Mouse (Mus musculus): ENCODE results near the gene Tmem158. TPM values are rescaled to one million over a fixed set of nuclear protein-coding genes. Genes with fewer than 3 reads are reported as not detected.
A peak's percentile ranks its signal among the peaks of the same experiment; 100 is the strongest.

Tmem158 gene
- total RNA-seq, 2 experiments from 2014 or later: 9.7 to 13.9 TPM

DNA sequence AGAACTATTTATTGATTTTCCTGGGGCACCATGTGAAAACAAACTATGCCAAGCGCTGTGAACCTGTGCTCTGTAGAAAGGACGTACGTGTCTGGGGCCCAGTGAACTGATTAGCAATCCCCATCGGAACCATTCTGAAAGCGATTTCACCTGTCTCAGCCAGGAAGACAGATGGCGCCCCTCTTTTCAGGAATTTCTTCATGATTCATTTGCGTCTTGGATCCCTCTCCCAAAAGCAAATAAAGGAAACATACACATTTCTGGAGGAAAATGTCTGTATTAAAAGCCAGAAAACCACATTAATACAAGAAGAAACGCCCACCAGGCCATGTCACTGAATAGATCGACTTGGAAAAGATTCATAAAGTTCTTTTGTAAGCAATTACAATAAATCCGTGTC lies 1.8 kb downstream of the Tmem158 start:
- DNase-seq: no peak
- intact Hi-C loops (cut with DNase I): loop anchor here (2.0 to 5.0 kb wide), 3 partner anchors 184 to 264 kb away; no protein-coding TSS in a partner anchor

DNA sequence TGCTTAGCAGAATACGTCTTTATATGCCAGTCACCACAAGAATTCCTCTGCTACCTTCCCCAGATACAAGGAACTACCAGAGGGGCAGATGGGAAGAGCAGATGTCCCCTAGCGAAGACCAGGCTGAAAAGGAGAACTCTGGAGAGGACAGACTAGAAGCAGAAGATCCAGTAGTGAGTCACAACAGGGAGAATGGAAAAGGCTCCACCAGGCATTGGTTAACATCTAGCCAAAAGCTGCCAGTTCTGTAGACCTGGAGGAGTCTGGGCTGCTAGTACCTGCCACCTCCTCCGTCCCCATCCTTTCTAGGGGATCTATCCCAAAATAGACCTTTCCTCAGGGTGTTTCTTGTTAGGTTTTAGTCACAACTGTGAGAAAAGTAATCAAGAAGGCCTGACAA lies 4.8 kb downstream of the Tmem158 start:
- intact Hi-C loops (cut with DNase I): loop anchor here (5.0 kb wide), 2 partner anchors 252 to 267 kb away; no protein-coding TSS in a partner anchor

GRCm38 (mm10) chr9:123247992-123248391 lies 12.6 kb downstream of the Tmem158 start:
- intact Hi-C loops (cut with DNase I): no loop called here
- no peak for DNase-seq

More for the DNA sequence above, 4.8 kb downstream of the Tmem158 start:
- no peak for DNase-seq

- intact Hi-C loops (cut with DNase I): no loop called here
- DNase-seq: no peak
These were observed 15.4 kb downstream of the Tmem158 start for GRCm38 (mm10) chr9:123245146-123245545.

GRCm38 (mm10) chr9:123243988-123244387 lies 16.6 kb downstream of the Tmem158 start:
- intact Hi-C loops (cut with DNase I): no loop called here
- no peak for DNase-seq

DNA sequence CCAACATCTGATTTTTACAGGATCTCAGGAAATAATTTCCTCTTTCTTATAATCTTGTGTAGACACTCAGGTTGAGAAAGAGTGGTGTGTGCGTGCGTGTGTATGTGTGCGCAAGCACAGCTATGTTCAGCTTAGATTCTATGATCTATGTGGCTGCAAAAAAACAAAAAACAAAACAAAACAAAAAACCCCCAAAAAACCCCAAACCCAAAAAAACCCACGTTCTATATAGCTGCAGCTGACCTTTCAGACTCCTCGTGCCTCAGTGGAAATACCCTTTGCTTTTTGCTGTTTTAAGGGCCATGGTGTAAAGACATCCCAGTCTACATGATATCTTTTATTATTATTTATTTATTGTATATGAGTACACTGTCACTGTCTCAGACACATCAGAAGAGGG lies 19.4 kb downstream of the Tmem158 start:
- intact Hi-C loops (cut with DNase I): no loop called here
- DNase-seq: no peak

- no peak for DNase-seq
- intact Hi-C loops (cut with DNase I): no loop called here
These were observed 19.8 kb downstream of the Tmem158 start for GRCm38 (mm10) chr9:123240751-123241150.

- no peak for DNase-seq
- intact Hi-C loops (cut with DNase I): no loop called here
These were observed 20.3 kb downstream of the Tmem158 start for GRCm38 (mm10) chr9:123240271-123240670.

- intact Hi-C loops (cut with DNase I): no loop called here
- no peak for DNase-seq
These were observed 20.9 kb downstream of the Tmem158 start for GRCm38 (mm10) chr9:123239651-123240050.

DNA sequence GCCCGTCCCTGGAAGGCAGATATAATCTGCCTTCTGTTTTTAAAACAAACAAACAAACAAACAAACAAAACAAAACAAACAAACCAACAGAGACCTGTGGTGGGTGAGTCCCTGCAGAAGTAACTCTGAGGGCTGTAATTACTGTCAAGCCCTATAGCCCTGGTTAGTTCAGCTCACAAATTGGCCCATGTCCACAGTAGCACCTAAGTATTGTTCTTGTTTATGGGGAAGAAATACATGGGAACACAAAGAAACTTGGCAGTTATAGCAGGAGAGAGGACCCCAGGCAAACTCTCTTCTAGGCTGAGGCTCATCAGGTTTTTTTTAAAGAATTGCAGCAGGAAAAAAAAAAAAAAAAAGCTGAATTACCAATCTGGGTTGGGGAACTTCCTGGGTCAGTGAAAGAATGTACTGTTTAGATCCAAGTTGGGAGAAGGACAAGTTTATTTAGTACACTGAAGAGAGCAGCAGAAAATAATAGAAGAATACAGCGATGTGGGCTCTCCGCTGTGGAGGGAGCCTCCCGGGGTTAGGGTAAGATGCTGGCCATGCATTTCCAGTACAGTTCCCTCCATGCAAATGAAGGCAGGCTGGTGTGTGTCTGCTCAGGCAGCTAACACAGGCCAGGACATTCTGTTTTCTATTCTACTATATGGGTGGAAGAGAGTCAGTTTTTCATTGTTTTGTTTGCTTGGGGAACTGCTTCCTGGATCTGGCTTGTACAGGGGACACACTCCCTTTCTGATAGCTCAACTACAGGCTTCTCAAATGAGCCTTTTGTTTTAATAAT lies 22.1 kb downstream of the Tmem158 start:
- intact Hi-C loops (cut with DNase I): no loop called here
- peak; percentile 19 to 29 for DNase-seq

DNA sequence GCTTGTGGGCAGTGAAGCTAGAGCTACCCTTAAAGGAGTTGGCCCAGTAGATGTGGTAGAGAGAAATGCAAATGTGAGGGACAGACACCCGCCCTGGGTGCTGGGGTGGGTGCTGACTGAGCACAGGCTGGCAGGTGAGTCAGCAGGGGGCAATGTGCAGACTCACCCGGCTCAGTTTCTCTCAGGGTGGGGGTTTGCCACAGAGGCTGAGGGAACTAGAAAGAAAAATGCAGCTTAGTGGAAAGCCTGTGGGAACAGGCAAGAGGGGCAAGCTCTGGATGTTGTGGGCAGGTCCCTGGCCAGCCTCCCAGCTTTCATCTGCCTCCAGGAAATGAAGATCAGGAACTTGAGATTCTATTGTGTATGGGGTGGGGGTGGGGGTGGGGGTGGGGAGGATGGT lies 22.8 kb downstream of the Tmem158 start:
- DNase-seq: peak; percentile 59
- intact Hi-C loops (cut with DNase I): loop anchor here (2.0 kb wide), 1 partner anchor 19 kb away; no protein-coding TSS in a partner anchor

- intact Hi-C loops (cut with DNase I): loop anchor here (2.0 kb wide), 1 partner anchor 17 kb away; no protein-coding TSS in a partner anchor
- DNase-seq: no peak
These were observed 24.9 kb downstream of the Tmem158 start for GRCm38 (mm10) chr9:123235621-123236020.

- DNase-seq: no peak
- intact Hi-C loops (cut with DNase I): no loop called here
These were observed 30.7 kb downstream of the Tmem158 start for GRCm38 (mm10) chr9:123229826-123230225.

- intact Hi-C loops (cut with DNase I): no loop called here
- no peak for DNase-seq
These were observed 31.9 kb downstream of the Tmem158 start for GRCm38 (mm10) chr9:123228671-123229070.

- intact Hi-C loops (cut with DNase I): no loop called here
These were observed 33.3 kb downstream of the Tmem158 start for GRCm38 (mm10) chr9:123227106-123227750.

DNA sequence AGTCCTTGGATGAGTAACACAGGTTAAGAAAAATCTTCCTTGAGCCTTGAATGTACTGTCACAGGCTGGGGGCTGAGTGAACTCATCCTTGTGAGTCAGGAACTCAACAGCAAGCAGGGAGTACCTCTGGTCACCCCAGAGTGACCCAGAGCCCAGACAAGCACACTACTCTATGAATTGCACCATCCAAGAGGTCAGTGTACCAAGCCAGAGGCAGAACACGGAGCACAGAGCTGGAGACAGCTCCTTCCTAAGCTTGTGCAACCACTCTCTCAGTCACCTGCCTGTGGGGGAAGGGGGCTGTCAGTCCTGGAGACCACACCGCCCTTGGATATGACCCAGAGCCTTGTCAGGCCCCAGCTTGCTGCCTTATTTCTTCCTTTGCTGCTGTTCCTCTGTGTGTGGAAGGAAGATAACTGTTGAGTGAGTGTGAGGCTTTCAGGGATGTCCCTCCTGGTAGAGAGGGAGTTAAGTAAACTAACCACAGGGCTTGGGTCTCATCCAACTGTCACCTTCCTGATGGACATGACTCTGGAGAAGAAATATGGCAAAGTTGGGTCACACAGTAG lies 35.6 kb downstream of the Tmem158 start:
- intact Hi-C loops (cut with DNase I): no loop called here
- DNase-seq: no peak

More at GRCm38 (mm10) chr9:123227106-123227750, 33.3 kb downstream of the Tmem158 start:
- no peak for DNase-seq

GRCm38 (mm10) chr9:123219826-123220225 lies 40.7 kb downstream of the Tmem158 start:
- intact Hi-C loops (cut with DNase I): loop anchor here (2.0 kb wide), 1 partner anchor 17 kb away; no protein-coding TSS in a partner anchor
- DNase-seq: no peak

- DNase-seq: no peak
- intact Hi-C loops (cut with DNase I): no loop called here
These were observed 44.7 kb downstream of the Tmem158 start, which contains the start of gene Cdcp1 for GRCm38 (mm10) chr9:123215621-123216440. Gene Cdcp1, minus strand, starts transcription at chr9:123216038.

DNA sequence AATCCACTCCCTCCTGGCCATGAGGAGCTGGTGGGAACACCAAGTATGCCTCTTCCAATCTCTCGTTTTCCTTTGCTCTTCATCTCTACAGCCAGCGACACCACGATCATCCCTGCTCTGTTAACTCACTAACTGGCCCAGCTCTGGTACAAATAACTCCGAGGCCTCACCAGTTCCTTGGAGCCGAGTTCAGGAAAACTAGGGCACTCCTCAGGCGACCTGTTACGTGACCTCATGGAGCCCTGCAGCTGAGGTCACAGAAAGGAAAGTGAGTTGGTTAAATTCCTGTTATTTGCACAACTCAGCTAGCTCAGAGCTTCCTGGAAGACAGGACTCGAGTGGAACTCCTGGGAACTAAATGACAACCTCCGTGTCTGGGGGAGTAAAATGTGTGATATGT lies 47.2 kb downstream of the Tmem158 start:
- no peak for DNase-seq
- intact Hi-C loops (cut with DNase I): no loop called here

Data from heart, postnatal 14 days (tissue).